Mouse (Mus musculus): ENCODE measurements around the gene Map3k5.

The Map3k5 gene

DNA sequence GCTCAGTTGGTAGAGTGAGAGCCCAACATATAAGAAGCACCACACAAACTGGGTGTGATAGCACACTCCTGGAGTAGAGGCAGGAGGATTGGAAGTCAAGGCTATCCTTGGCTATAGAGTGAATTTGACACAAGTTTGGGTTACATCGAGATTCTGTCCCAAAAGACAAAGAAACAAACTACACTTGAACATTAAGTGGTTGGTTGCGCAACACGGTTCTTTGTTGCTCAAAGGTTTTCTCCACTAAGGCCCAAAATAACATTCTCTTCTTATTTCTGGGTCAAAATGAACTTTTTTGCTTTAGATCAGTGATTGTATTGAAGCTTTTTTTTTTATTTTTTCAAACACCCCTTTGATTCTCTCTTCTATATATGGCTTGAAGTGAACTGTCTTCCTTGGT is 75.7 kb downstream of the Map3k5 start:
- no peak for DNase-seq

DNA sequence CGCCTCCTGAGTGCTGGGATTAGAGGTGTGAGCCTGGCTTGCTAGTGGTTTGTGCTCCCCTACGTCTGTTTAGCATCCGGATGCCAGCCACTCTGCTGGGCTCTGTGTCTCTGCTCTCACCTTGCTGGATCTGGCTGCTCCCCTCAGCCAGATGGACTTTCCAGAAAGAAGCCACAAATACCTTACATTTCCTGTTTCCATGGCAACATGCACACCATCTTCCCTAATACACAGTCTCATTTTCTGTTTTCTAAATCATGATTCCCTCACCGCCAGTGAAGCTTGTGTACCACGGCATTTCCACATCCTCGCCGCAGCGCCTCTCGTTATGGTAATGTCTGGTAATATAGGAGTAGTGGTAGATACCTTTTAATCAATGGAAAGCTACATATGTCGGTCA is 84.1 kb downstream of the Map3k5 start:
- DNase-seq, result no peak

DNA sequence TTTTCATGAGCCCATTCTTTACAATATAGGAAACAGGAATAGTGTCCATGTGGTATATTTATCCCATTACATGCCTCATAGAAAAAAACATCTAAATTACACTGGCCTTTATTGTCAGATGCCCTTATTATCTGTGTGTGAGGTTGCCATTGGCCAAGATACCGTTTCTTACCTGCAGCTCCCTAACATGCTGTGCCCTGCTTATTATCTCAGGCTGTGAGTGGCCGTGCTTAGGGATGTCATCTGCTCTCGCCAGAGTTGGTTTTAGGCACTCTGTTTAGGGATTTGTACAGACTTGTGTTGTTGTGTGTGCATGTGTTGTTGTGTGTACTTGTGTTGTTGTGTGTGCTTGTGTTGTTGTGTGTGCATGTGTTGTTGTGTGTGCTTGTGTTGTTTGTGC is 84.5 kb downstream of the Map3k5 start:
- no peak for DNase-seq

DNA sequence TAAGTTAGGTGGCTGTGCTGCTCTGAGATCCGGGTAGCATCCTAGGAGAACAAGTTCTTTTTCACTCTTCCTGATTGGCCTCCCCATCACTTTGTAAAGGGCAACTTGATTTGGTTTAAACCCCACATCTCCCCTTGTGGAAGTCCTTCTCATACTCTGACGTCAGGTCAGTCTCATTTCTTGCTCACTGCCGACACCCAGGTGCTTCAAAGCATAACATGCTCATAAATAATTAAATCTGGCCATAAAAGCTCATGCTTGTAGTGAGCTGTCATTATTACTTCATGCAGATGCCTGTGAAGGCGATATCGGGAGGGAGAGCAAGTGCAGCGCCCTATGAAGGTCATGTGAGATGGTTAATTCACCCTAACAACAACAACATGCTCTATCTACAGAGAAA is 87.0 kb downstream of the Map3k5 start:
- DNase-seq, result no peak

DNA sequence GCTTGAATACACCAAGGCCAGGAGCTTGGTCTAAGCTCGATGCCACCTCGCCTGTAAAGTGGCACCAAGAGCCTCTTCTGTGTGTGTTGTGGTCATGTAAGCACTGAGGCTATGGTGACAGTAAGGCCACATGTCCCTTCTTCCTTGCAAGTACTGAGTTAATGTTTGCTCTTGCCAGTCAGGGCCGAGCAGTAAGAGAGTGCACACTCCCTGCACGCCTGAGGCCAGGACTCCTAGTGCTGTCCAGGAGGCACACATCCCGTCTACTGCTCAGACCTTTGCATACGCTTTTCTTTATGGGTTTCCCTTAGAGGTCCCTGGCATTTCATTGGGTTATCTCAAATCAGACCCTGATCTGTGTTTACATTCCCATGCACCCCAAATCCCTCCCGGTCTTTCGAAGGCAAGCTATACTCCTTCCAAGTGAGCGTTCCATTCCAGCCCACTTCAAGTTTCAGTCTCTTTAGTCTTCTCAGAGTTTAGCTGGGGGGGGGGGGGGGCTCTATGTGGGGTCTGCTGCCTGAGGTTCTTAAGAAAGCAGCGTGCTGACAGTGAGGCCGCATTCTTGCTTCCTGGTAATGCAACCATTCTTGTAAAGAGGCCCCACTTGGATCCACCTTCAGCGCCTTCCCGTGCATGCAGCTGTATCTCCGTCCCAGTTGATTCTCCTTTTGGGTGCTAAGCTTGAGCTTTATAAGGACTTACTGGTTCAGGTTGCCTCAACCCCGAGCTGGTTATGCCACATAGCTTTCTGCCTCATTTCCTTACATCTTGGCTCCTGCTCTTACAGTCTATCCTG is 87.6 kb downstream of the Map3k5 start:
- no peak for DNase-seq

DNA sequence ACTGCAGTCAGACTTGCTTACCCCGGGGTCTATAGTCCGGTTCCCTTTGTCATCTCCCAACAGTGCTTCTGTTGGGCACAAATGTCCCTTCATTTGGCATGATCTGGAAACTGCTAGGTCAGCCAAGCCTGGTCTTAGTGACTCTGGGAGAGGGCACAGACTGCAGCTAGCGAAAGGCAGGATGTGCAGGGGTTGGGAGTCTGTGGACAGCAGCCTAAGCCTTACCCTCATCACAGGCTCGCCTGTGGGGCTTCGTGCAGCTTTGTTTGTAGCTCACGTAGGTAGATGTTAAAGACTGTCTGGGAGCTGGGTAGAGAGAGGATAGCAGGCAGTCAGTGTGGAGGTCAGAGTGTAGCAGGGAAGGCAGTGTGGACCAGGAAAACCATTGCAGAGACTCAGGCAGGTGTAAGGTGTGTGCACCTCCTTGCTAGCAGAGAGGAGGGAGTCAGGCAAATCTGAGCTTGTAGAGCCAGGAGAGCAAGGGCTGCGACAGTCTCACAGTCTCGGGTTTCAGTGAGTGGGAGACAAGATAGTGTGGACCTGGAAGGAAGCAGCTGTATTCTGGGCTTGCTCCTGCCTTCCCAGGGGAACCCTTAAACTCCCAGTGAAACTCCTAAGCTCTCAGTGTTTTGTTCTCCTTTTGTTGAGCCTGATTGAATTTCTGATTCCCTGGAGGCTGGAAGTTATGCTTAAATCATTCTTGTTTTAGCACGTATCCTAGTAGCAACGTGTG is 88.5 kb downstream of the Map3k5 start:
- DNase-seq, result no peak

DNA sequence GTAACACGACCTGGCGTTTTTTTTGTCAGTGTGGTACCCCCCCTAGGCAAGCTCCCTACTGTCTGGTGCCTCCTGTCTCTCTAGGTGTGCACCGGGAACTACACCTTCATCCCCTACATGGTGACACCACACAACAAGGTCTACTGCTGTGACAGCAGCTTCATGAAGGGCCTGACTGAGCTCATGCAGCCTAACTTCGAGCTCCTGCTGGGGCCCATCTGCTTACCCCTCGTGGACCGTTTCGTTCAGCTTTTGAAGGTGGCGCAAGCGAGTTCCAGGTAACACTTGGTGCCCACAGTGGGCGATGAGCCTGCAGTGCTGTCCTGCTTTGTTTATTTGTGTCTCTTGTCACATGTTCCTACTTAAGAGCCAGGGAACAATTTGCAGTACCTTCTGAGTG is 89.3 kb downstream of the Map3k5 start:
- DNase-seq, result no peak

DNA sequence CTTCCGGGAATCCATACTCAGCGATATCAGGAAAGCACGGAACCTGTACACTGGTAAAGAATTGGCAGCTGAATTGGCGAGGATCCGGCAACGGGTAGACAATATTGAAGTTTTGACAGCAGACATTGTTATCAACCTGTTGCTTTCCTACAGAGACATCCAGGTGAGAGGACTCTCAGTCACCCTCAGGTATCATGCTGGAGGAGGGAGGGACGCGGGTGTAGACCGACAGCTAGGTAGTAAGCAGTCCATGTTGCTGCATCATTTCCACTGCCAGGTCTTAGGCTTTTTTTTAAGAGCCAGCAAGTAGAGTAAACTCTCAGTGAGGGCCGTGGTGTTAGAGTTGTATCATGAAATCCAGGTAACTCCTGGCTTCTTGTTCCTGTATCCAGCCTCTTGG is 90.6 kb downstream of the Map3k5 start:
- DNase-seq, result no peak

DNA sequence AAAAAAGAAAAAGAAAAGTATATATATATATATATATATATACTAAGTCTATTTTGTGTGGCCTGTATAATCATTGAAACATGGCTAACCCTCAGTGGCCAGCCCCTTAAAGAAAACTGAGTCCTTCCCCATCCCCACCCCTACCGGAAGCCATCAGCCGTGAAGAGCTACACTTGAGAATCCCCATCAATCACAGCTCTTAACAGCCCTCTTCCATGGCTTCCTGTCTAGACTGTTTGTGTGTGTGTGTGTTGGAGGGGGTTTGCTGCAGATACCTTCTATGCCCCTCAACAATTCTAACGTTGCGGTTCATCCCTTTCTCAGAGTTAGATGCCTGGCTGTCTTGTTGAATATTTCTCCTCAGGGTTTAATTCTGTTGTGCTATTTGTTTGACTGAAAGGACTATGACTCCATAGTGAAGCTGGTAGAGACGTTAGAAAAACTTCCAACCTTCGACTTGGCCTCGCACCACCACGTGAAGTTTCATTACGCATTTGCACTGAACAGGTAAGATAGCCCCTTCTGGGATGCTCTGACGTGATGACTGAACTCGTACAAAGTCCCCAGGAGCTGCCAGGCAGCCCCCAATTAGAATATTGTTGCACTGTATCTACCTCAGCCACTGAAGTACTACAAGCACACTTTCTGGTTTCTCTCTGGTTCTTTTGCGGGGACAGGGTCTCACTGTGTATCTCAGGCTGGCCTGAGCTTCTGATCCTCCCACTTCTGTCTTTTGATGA is 91.7 kb downstream of the Map3k5 start:
- no peak for DNase-seq

DNA sequence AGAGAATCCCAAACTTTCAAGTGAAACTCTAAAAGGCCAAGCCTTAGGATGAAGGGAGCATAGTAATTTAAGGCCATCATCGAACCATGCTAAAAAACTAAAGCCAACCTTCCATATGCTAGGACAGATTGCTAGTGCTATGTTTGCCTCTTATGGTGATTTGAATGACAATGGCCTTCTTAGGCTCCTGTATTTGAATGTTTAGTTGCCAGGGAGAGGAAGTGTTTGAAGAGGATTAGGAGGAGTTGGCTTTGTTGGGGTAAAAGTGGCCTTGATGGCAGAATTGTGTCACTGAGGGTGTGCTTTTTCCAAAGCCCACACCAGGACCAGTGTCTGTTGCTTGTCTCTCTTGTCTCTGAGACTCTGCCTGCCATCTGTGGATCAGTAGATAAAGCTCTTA is 96.4 kb downstream of the Map3k5 start:
- DNase-seq, result no peak

DNA sequence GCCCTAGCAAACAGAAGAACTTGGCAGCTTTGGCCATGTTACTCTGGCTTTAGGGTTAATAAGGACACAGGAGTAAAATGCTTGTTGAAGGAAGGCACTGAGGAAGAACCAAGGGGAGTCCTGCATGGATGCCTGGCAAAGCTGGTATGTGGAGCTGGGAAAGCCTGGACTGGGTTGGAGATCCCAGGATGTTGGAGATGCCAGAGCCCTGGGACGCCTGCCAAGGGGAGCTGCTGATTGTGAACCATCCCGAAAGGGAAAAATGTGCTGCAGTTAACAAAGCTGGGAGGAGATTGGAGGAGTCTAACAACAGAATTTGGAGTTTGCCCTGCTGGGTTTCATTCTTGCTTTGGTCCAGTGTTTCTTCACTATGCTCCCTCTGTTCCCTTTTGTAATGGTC is 97.7 kb downstream of the Map3k5 start:
- peak; percentile 91 for DNase-seq

DNA sequence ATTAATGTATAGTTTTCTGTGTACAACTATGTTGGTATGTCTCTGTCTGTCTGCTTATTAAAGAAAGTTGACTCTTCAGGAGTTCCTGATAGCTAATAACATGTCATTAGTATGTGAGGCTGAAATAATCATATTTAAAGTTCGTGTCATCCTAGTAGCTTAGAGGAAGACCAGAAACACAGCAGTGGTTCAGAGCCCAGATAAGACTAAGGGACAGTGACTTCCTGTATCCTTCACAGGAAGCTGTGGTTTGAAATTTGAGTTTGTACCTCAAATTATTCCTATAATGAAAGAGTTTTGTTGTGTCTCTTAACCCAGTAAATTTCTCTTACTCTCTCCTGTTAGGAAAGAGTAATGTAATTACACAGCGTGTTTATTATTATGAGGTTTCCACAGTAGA is 102.1 kb downstream of the Map3k5 start:
- no peak for DNase-seq

DNA sequence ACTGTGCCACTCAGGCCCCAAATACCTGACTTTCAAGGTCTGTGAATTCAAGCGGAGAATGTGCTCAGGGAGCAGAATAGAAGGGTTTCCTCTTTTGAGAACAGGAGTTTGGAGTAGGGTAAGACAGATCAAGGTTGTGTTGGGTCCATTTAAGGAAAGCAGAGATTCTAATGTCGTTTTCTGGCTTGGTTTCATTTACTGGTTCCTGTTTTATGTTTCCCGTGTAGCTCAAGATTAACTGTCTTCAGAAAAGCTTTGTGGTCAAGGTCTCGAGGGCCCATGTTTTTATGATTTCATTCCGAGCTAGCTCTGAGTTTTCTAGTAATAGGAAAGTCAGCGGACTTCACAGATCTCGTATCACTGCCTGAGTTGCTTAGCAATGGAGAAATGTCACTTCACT is 102.6 kb downstream of the Map3k5 start:
- no peak for DNase-seq

DNA sequence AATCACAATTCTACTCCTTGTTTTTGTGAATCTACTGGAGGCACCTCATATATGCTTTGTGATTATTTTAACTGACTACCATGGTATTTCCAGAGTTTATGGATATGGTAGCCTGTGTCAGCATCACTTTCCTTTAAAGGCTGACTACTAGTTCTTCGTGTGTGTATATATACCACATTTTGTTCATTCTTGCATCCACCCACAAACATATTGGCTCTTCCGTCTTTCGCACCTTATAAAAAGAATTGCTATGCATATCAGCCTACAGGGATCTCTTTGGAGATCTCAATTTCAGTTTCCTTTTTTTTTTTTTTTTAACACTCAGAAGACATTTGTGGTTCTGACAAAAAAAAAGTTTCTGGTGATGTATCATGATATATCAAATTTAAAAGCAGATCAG is 105.3 kb downstream of the Map3k5 start:
- DNase-seq, result no peak

DNA sequence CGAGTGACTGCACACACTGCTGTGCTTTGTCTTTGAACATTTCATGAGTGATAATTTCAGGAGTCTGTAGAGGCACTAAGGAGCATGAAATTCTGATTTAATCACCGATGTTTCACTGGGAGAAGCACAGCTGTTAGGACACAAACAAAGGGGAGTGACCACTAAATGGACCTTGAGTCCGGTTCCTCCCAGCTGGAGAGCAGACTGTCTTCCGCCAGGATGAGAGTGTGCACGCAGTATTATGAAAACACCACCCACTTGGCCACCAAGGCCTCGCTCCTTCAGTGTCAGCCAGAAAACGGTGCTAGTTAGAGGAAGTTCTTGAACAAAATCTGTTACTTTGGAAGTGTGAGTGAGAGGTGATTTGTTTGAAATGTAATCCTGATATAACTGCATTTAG is 105.8 kb downstream of the Map3k5 start:
- DNase-seq, result peak; percentile 57

DNA sequence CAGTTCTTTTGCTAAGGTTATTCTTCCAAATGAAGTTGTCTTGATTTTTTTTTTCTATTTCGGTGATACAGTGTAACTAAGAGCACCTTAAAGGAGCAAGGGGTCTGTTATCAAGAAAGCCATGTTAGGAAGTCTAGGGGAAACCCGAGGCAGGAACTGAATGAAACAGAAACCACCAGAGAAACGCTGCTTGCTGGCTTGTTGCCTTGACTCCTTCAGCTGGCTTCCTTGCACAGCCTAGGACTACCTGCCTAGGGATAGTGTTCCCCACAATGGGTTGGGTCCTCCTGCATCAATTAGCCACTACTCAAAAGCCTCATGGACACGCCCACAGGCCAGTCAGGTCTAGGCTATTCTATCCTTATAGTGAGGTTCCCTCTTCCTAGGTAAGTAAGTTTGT is 106.4 kb downstream of the Map3k5 start:
- no peak for DNase-seq

DNA sequence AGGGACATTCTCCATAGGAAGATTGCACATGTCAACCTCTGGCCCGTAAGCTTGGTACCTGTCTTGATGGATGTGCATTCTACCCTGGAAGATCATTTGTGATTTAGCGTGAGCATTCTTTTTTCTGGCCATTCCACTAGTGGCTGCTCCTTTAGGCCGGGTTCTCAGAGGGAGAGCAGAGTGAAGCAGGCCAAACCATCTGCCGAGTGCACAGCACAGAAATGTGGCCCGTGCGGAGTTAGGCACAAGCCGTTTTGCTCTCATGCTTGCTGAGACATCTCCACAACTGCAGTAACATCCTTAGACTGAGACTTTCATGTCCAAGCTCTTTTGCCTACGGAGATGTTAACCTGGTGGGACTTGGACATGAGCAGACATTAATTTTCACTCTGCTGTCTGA is 107.8 kb downstream of the Map3k5 start:
- no peak for DNase-seq

DNA sequence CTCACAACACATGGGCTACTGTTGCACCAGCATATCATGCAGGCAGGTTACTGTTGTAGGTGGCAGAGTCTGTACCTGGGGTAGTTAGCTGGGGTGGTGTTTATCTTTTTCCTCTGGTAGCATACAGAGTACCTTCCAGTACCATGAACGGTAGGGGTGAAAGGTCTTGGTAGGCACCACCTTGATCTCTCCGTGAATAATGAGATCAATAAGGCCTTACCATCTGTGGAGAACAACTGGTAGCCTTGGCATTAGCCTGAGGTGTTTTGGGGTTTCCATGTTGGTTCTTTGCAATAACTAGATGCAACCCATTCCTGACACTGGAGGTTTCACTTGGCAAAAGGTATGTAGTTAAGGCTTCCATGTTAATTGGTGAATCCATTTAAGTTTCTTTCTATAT is 109.8 kb downstream of the Map3k5 start:
- no peak for DNase-seq

DNA sequence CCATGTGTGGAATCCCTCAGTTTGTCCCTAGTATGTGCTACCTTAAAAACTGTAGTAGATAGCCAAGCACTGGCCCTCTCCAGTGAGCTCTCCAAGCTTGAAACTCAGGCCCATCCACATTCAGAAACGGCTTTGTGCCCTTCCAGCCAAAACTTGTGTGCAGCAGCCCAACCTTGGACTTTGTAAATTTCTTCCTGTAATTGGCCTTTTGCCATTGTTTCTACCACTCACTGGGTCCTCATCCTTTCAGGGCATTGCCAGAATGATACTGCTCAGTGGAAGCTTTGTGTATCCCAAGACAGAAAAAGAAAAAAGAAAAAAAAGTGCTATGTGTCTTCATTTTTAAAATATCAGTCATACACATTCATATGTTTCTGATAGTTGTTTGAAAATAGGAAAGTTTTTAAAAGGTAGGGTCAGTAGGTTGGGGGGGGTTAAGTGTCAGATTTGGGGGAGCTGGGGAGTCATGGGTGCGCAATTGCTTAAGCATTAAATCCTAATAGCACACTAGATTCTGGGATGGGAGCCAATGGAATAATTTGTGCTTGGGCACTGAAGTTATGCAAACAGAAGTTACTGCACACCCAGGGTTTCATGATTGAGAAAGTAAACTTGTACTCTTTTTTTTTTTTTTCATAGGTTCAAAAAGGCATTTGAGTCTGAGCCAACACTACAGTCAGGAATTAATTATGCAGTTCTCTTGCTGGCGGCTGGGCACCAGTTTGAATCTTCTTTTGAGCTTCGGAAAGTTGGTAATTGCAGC is 111.6 kb downstream of the Map3k5 start:
- DNase-seq, result peak; percentile 60

DNA sequence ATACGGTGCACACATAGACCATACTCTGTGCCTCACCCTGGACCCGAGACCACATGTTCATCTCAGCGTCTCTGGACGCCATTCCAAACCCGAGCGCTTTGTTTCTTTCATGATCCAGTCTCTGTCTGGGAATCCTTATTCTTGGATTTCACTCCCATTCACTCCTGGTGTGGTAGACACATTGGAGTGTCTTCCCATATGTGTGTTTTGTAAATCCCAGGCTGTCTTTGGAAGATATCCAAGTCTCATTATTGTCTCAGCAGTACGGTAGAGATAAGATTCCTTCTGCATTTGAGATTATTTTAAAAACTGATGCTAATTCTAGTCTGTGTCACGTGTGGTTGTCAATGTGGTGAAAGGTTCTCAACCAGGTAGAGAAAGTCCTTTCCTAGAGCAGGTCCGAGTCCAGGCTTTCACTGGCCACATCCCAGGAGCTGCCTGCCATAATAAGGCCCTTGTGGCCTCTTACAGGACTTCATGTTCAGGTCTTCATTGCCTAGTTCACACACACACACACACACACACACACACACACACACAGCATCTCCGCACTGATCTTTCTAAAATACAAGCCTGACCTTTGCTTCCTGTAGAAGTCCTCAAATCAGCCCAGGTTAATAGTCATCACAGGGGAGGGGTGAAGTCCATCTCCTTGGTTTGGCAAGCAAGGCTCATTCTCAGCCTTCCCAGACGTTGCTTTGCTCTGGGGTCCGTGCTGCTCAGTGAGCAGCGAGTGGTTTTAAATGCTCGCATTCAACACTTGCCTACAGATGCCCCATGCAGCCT is 122.8 kb downstream of the Map3k5 start:
- peak; percentile 23 for DNase-seq

DNA sequence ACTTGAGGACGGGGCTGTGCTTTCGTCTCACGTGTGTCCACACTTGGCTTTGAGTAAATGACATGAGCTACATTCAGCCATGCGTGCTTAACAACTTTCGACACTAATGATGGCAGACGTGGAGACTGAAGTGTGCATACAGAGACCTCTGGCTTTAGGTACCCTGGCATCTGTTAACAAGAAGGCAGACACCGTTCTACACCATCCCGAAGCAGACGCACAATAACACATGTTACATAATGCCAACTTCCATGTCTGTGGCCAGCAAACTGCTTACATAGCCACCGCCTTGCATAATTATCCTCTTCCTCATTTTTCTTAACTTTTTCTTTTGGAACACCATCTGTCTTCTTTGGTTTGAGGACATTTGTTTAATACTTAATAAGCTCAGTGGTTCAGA is 123.8 kb downstream of the Map3k5 start:
- DNase-seq, result no peak

DNA sequence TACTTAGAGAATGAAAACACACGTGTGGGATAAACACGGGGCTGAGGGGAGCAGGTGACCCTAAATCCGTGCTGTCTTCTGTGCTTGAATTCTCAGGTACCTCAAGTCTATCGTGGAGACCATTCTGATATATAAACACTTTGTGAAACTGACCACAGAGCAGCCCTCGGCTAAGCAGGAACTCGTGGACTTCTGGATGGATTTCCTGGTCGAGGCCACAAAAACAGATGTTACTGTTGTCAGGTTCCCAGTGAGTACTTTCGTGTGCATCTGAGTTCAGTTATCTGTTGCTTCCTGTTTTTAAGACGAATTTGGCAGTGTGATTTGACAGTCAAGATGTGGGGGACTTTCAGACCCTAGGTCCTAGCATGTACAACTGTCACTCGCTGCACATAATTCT is 124.6 kb downstream of the Map3k5 start:
- no peak for DNase-seq

Measured in kidney, postnatal 10 days (tissue).